Mouse (Mus musculus) mouse embryonic stem cell (cell line): ENCODE results near the gene Spred2.

ENCODE experiments used
- in situ Hi-C, 2 experiments: fragments of 300-500 bp; cut with MboI; formaldehyde crosslinking; loops; 1 replicate in 1 of 2; 3 replicates in 1 of 2; pipeline ENCODE4 v1.14.3; 2019 to 2020; ENCODE audit warnings: low sequenced_read_pairs in 2 of 2, low pct_unique_long_range_greater_than_20kb in 1 of 2, mixed read lengths in 1 of 2; ENCODE audit not compliant: unreplicated experiment in 1 of 2

The Spred2 gene

GRCm38 (mm10) chr11:19923888-19924756, at the start of gene Spred2:
Gene Spred2 (plus strand): TSS chr11:19924375.
- in situ Hi-C loops: loop anchor here in 1 of 2 experiments (5.0 kb wide), 2 partner anchors 92 to 103 kb away; no protein-coding TSS in a partner anchor

GRCm38 (mm10) chr11:19875551-19875950, 48.6 kb upstream of the Spred2 start:
- in situ Hi-C loops: no loop called here

DNA sequence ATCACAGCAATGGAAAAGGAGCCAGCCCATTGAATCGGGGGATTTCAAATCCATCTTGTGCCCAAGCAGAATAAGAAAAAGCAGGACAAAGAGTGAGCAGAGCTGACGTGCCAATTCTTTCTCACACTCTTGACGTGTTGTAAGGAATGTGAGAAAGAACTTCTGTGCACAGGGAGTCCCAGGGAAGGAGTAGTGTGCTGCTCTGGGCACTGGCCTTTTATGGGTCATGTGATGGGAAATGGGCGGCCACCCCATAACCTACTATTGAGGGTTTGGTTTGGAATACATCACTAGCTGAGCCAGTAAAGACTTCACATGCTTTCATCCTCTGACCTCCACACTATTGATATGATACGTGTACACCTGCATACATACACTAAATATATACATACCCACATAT, 48.2 kb upstream of the Spred2 start:
- in situ Hi-C loops: no loop called here

GRCm38 (mm10) chr11:19877239-19877915, 46.8 kb upstream of the Spred2 start:
- in situ Hi-C loops: no loop called here

DNA sequence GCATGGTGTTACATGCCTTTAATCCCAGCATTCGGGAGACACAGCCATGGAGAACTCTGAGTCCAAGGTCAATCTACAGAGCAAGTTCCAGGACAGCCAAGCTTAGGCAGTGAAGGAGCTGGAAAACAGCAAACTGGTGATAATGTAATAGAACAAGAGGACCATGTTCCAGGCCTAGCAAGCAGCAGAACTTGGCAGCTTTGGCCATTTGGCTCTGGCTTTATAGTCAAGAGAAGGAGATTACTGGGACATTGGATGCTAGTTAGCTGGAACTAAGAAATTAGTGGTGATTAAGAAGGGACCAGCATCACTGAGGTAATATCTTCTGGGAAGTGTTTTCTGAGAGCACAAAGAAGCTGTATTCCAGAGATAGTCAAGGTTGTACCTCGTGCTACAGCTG, 42.8 kb upstream of the Spred2 start:
- in situ Hi-C loops: no loop called here

GRCm38 (mm10) chr11:19890700-19891406, 33.3 kb upstream of the Spred2 start:
- in situ Hi-C loops: no loop called here

- in situ Hi-C loops: no loop called here
Observed at GRCm38 (mm10) chr11:19893233-19893632, 30.9 kb upstream of the Spred2 start.

GRCm38 (mm10) chr11:19899621-19900020, 24.6 kb upstream of the Spred2 start:
- in situ Hi-C loops: no loop called here

GRCm38 (mm10) chr11:19900712-19901111, 23.5 kb upstream of the Spred2 start:
- in situ Hi-C loops: no loop called here

DNA sequence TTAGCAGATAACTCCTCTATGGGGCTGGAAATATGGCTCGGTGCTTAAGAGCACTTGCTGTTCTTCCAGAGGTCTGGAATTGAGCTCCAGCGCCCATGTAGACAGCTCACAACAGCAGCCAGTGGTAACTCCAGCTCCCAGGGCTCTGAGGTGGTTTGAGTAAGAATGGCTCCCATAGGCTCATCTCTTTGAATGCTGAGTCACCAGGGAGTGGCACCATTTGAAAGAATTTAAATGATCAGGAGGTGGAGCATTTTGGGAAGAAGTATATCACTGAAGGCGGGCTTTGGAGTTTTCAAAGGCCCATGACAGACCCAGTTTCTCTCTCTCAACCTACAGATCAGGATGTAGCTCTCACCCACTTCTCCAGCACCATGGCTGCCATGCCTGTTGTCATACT, 13.0 kb upstream of the Spred2 start:
- in situ Hi-C loops: loop anchor here in 1 of 2 experiments (10.0 kb wide), 1 partner anchor 124 kb away; no protein-coding TSS in a partner anchor

GRCm38 (mm10) chr11:19912179-19912578, 12.0 kb upstream of the Spred2 start:
- in situ Hi-C loops: loop anchor here in 1 of 2 experiments (10.0 kb wide), 1 partner anchor 123 kb away; no protein-coding TSS in a partner anchor

GRCm38 (mm10) chr11:19912661-19913060, 11.5 kb upstream of the Spred2 start:
- in situ Hi-C loops: loop anchor here in 1 of 2 experiments (10.0 kb wide), 1 partner anchor 122 kb away; no protein-coding TSS in a partner anchor

DNA sequence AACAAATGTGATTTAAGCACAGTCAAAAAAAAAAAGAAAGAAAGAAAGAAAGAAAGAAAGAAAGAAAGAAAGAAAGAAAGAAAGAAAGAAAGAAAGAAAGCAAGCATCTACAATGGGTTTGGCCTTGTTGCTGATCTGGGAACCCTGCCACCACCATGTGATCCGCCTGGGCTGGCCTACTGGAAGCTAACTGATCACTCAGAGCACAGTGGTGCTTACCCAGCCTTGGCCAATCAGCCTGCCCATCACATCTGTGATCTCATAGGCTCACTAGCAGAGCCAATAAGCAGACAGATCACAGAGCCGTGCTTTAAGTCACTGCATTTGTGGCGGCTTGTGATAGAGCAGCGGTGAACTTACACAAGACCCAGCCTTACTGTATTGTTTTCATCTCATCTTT, 10.4 kb upstream of the Spred2 start:
- in situ Hi-C loops: loop anchor here in 1 of 2 experiments (10.0 kb wide), 1 partner anchor 121 kb away; no protein-coding TSS in a partner anchor

DNA sequence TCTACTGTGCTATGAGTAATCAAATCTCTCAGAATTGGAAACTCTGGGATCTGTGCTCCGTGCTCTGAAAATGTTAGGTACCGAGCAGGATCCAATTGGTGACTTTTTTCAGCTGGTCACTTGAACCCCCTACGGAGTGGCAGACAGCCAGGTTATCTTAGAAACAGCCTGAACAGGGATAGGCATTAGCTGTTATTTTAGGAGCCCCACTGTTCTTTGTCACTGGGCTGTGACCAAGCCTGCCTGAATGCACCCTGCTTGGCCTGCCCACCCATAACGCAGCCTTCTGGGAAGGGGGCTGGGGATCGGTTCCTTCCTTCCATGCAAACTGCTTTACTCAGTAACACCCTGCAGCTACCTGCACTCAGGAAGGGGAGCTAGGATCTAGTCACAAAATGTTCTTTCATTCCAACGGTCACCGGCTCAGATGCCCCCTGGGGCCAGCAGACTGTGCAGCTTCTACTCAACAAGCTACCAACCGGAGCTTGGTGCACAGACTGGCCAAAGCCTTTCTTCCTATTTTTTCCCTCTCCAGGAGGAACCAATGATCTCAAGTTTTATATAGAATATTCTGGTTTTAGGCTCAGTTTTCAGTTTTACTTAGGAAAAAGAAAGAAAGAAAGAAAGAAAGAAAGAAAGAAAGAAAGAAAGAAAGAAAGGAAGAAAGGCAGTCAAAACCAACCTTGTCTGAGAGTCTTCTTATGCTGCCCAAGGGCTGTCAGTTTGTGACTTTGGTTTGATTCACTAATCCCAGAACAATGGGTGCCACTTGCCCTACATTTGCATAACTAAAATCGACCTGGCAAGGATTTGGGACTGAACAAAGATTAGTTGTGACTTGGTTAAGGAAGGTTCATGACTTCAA, 6.6 kb upstream of the Spred2 start:
- in situ Hi-C loops: loop anchor here in 1 of 2 experiments (10.0 kb wide), 1 partner anchor 117 kb away; no protein-coding TSS in a partner anchor

DNA sequence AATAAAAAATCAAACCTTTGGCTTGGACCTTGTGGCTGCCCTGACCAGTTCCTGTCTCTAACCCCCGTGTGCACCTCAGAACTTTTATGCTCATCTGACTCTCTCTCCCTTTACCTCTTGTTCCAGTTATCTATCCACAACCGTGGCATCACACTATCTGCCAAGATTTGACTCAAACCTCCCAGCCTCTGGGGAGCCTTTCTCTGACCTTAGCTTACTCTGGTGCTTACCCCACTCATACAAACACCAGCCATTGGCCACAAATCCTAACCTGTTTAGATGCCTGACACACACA, 6.0 kb upstream of the Spred2 start:
- in situ Hi-C loops: loop anchor here in 1 of 2 experiments (10.0 kb wide), 1 partner anchor 117 kb away; no protein-coding TSS in a partner anchor

DNA sequence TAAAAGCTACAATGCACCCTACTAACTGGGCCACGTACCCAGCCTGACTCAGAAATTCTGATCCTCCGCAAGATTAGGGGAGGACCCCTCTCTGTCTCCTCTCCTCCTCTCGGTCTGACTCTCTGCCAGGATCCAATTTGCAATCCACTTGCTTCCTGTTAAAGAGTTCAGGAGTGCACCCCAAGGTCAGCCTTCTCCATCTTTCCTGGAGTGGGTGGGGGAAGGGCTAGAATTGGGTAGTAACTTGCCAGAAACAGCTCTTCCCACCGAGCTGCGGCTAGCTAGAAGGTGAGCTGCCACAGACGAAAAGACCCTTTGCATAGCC, 4.8 kb upstream of the Spred2 start:
- in situ Hi-C loops: loop anchor here in 1 of 2 experiments (10.0 kb wide), 1 partner anchor 115 kb away; no protein-coding TSS in a partner anchor

DNA sequence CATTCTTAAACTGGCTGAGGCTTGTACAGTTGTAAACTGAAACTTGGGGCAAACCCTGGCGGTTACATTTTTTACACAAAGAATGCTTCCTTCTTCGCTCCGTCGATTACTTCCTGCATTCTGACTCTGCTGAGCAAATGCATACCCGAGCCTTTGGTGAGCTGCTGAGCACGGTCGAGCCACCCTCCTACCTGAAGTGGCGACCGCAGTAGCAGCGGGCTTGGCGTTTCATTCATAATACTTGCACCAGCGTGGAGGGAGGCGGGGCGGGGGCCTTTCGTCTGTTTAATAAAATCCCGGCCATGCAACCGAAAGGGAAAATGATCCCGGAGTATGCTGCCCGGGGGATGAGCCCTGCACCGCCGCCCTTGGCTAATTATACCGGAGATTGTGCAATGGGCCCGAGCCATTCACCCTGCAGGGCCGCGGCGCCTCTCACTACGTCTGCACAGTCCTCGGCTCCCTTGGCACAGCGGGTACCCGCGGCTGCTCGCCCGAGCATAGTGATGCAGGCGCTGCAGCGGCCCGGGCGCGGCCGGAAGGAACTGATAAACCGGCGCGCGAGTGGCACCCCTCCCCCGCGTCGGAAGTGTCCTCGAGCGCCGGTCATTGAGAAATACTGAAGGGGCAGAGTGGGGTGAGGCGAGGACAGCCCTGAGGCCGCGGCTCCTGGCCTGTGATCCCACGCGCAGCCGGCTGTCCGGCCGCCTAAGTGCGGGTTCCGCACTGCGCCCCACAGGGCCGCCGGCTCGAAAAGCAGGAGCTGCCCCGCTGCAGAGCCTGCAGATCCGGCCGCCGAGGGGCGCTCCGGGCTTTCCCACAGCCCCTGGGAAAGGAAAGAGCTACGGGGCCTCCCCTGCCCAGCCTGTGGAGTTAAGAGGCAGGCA, 4.1 kb upstream of the Spred2 start:
- in situ Hi-C loops: loop anchor here (5.0 to 10.0 kb wide), 3 partner anchors 88 to 115 kb away; no protein-coding TSS in a partner anchor
